Mouse (Mus musculus) liver, adult 2 months (tissue): ENCODE measurements at regions not wholly inside any gene's neighbourhood (a gene's known extent, or its start where the extent isn't known, plus 50 kb on each side); places are given as distances from the start of the nearest gene placed in this dataset.

Experiments
- DNase-seq: peaks from one replicate; pipeline ENCODE4 v3.0.0-alpha.2; 2011; ENCODE audit warnings: low read depth, low spot score; ENCODE audit errors: extremely low read depth
- H3K27ac ChIP-seq: fragments of 200-500 bp; replicated peaks from 2 replicates; pipeline ENCODE4 v1.5.1; 2012; ENCODE audit warnings: low read depth, mild to moderate bottlenecking, control low read depth, inconsistent platforms, low read length; ENCODE audit not compliant: insufficient read depth
- H3K27me3 ChIP-seq: fragments of 200-500 bp; 2 replicates; pipeline ENCODE4 v1.6.1; 2012; ENCODE audit warnings: mild to moderate bottlenecking, moderate library complexity, low read length, inconsistent platforms; ENCODE audit not compliant: control insufficient read depth, insufficient read depth
- H3K36me3 ChIP-seq: fragments of 200-500 bp; 2 replicates; pipeline ENCODE4 v1.6.1; 2012; ENCODE audit warnings: low read length, inconsistent platforms; ENCODE audit not compliant: control insufficient read depth, insufficient read depth
- H3K4me1 ChIP-seq: fragments of 200-500 bp; 2 replicates; pipeline ENCODE4 v1.6.1; 2011; ENCODE audit warnings: low read length; ENCODE audit not compliant: control insufficient read depth, insufficient read depth
- H3K4me3 ChIP-seq: fragments of 200-500 bp; 2 replicates; pipeline ENCODE4 v1.5.1; 2011; ENCODE audit warnings: low read depth, mild to moderate bottlenecking, control low read depth, low read length, moderate library complexity; ENCODE audit not compliant: insufficient read depth
- H3K79me2 ChIP-seq: fragments of 200-500 bp; 2 replicates; pipeline ENCODE4 v1.6.1; 2012; ENCODE audit warnings: inconsistent platforms, mild to moderate bottlenecking, low read length, moderate library complexity; ENCODE audit not compliant: control insufficient read depth, insufficient read depth
- H3K9ac ChIP-seq: fragments of 200-500 bp; 2 replicates; pipeline ENCODE4 v1.6.1; 2012; ENCODE audit warnings: low read depth, mild to moderate bottlenecking, control low read depth, inconsistent platforms, low read length
- CTCF ChIP-seq: fragments of 200-500 bp; IDR thresholded peaks from 2 replicates; pipeline ENCODE4 v1.5.1; 2011; ENCODE audit warnings: low read depth, low read length, control low read depth
- POLR2A ChIP-seq: fragments of 200-500 bp; IDR thresholded peaks from 2 replicates; pipeline ENCODE4 v1.6.1; 2011; ENCODE audit warnings: low read length, control low read depth; ENCODE audit not compliant: insufficient read depth; ENCODE audit errors: extremely low read depth
- WGBS: fragments of 180-500 bp; shearing (Covaris S2); methylation state at CpG from one replicate; pipeline ENCODE4 v1.1.7; 2018; 5-methylcytosine and 5-hydroxymethylcytosine counted together

GRCm38 (mm10) chr12:73405583-73405982 is 119.0 kb downstream of the Slc38a6 start:
- Histone ChIP-seq H3K27me3 (no peaks in the 10 kb centered on the region), H3K27ac (no peak overlapping the region), H3K9ac (no peak overlapping the region), H3K79me2 (no peaks in the 10 kb centered on the region), H3K4me3 (no peak overlapping the region), H3K36me3 (no peaks in the 10 kb centered on the region), H3K4me1 (peaks cover 19% of the 10 kb centered on the region)
- no peak for DNase-seq
- no peak for TF ChIP-seq CTCF
- no peak for TF ChIP-seq POLR2A
- WGBS, result 90% methylated on average over 9 of the region's 9 CpGs

GRCm38 (mm10) chr12:73405106-73405505 is 118.5 kb downstream of the Slc38a6 start:
- no peak overlapping the region for H3K4me3 ChIP-seq
- H3K79me2 ChIP-seq, result no peaks in the 10 kb centered on the region
- TF ChIP-seq CTCF, result no peak
- no peak for TF ChIP-seq POLR2A
- no peak overlapping the region for H3K9ac ChIP-seq
- H3K27me3 ChIP-seq, result no peaks in the 10 kb centered on the region
- DNase-seq, result no peak
- H3K27ac ChIP-seq, result no peak overlapping the region
- H3K4me1 ChIP-seq, result peaks cover 19% of the 10 kb centered on the region
- no peaks in the 10 kb centered on the region for H3K36me3 ChIP-seq
- 84% methylated on average over 8 of the region's 8 CpGs for WGBS

GRCm38 (mm10) chr12:73403906-73404474 is 117.4 kb downstream of the Slc38a6 start:
- 76% methylated on average over 13 of the region's 13 CpGs for WGBS
- H3K27ac ChIP-seq, result no peak overlapping the region
- no peak overlapping the region for H3K4me3 ChIP-seq
- no peak for DNase-seq
- peaks cover 16% of the 10 kb centered on the region for H3K4me1 ChIP-seq
- TF ChIP-seq POLR2A, result no peak
- H3K27me3 ChIP-seq, result no peaks in the 10 kb centered on the region
- no peaks in the 10 kb centered on the region for H3K36me3 ChIP-seq
- no peak overlapping the region for H3K9ac ChIP-seq
- no peaks in the 10 kb centered on the region for H3K79me2 ChIP-seq
